Mouse (Mus musculus): ENCODE measurements at regions not wholly inside any gene's neighbourhood (a gene's known extent, or its start where the extent isn't known, plus 50 kb on each side); places are given as distances from the start of the nearest gene placed in this dataset.

- H3K4me1 ChIP-seq (replicated peaks; ENCODE audit: control insufficient read depth, insufficient read depth, low read length) = no peaks in the 10 kb centered on the region
- H3K9me3 ChIP-seq (ENCODE audit: control insufficient read depth, low read length) = no peaks in the 10 kb centered on the region
- no peaks in the 10 kb centered on the region for H3K36me3 ChIP-seq (ENCODE audit: control insufficient read depth, insufficient read depth, low read length)
- WGBS = 75% methylated on average over 2 of the region's 2 CpGs
- ATAC-seq (replicated peaks; ENCODE audit: low FRiP score) (no peak), DNase-seq (ENCODE audit: low spot score) (no peak)
- no peaks in the 10 kb centered on the region for H3K27me3 ChIP-seq (replicated peaks; ENCODE audit: control insufficient read depth, insufficient read depth, low read length)
- H3K9ac ChIP-seq (ENCODE audit: low read depth, low read length) = no peak overlapping the region
- H3K4me3 ChIP-seq (ENCODE audit: low read depth, low read length) = no peak overlapping the region
- no peak overlapping the region for H3K4me2 ChIP-seq
- no peak overlapping the region for H3K27ac ChIP-seq (ENCODE audit: low read depth, low read length)
Observed at GRCm38 (mm10) chr11:19679041-19679440, 245.1 kb upstream of the Spred2 start.

- 76% methylated on average over 5 of the region's 5 CpGs for WGBS
- DNase-seq (ENCODE audit: low spot score) = no peak
Observed at GRCm38 (mm10) chr11:19679669-19680068, 244.5 kb upstream of the Spred2 start.

GRCm38 (mm10) chr11:19701198-19701597, 223.0 kb upstream of the Spred2 start:
- WGBS = 47% methylated on average over 3 of the region's 3 CpGs
- DNase-seq (ENCODE audit: low spot score) (no peak), ATAC-seq (replicated peaks; ENCODE audit: low FRiP score) (no peak)
- no peak overlapping the region for H3K9ac ChIP-seq (ENCODE audit: low read depth, low read length)
- H3K4me2 ChIP-seq = no peak overlapping the region
- H3K4me1 ChIP-seq (replicated peaks; ENCODE audit: control insufficient read depth, insufficient read depth, low read length) = no peaks in the 10 kb centered on the region
- H3K36me3 ChIP-seq (ENCODE audit: control insufficient read depth, insufficient read depth, low read length) = no peaks in the 10 kb centered on the region
- no peak overlapping the region for H3K27ac ChIP-seq (ENCODE audit: low read depth, low read length)
- no peak overlapping the region for H3K4me3 ChIP-seq (ENCODE audit: low read depth, low read length)
- no peaks in the 10 kb centered on the region for H3K9me3 ChIP-seq (ENCODE audit: control insufficient read depth, low read length)
- no peaks in the 10 kb centered on the region for H3K27me3 ChIP-seq (replicated peaks; ENCODE audit: control insufficient read depth, insufficient read depth, low read length)

More at GRCm38 (mm10) chr11:19679669-19680068, 244.5 kb upstream of the Spred2 start:
- H3K27ac ChIP-seq (ENCODE audit: low read depth, low read length) = no peak overlapping the region
- no peaks in the 10 kb centered on the region for H3K9me3 ChIP-seq (ENCODE audit: control insufficient read depth, low read length)
- H3K36me3 ChIP-seq (ENCODE audit: control insufficient read depth, insufficient read depth, low read length) = no peaks in the 10 kb centered on the region
- H3K4me1 ChIP-seq (replicated peaks; ENCODE audit: control insufficient read depth, insufficient read depth, low read length) = no peaks in the 10 kb centered on the region
- H3K4me2 ChIP-seq = no peak overlapping the region
- no peaks in the 10 kb centered on the region for H3K27me3 ChIP-seq (replicated peaks; ENCODE audit: control insufficient read depth, insufficient read depth, low read length)
- no peak for ATAC-seq (replicated peaks; ENCODE audit: low FRiP score)
- H3K9ac ChIP-seq (ENCODE audit: low read depth, low read length) = no peak overlapping the region
- no peak overlapping the region for H3K4me3 ChIP-seq (ENCODE audit: low read depth, low read length)

- WGBS = 76% methylated on average over 6 of the region's 6 CpGs
- H3K9me3 ChIP-seq (ENCODE audit: control insufficient read depth, low read length) = no peaks in the 10 kb centered on the region
- H3K27ac ChIP-seq (ENCODE audit: low read depth, low read length) = no peak overlapping the region
- no peak overlapping the region for H3K4me3 ChIP-seq (ENCODE audit: low read depth, low read length)
- H3K36me3 ChIP-seq (ENCODE audit: control insufficient read depth, insufficient read depth, low read length) = no peaks in the 10 kb centered on the region
- H3K9ac ChIP-seq (ENCODE audit: low read depth, low read length) = no peak overlapping the region
- H3K4me2 ChIP-seq = no peak overlapping the region
- H3K4me1 ChIP-seq (replicated peaks; ENCODE audit: control insufficient read depth, insufficient read depth, low read length) = no peaks in the 10 kb centered on the region
- no peaks in the 10 kb centered on the region for H3K27me3 ChIP-seq (replicated peaks; ENCODE audit: control insufficient read depth, insufficient read depth, low read length)
- no peak for ATAC-seq (replicated peaks; ENCODE audit: low FRiP score)
- DNase-seq (ENCODE audit: low spot score) = no peak
Observed at GRCm38 (mm10) chr11:19708821-19709220, 215.4 kb upstream of the Spred2 start.

GRCm38 (mm10) chr11:19709337-19709736, 214.8 kb upstream of the Spred2 start:
- ATAC-seq (replicated peaks; ENCODE audit: low FRiP score) = no peak
- H3K4me3 ChIP-seq (ENCODE audit: low read depth, low read length) = no peak overlapping the region

GRCm38 (mm10) chr11:19713091-19713490, 211.1 kb upstream of the Spred2 start:
- Histone ChIP-seq H3K27ac (ENCODE audit: low read depth, low read length) (no peak overlapping the region), H3K9me3 (ENCODE audit: control insufficient read depth, low read length) (no peaks in the 10 kb centered on the region), H3K4me1 (replicated peaks; ENCODE audit: control insufficient read depth, insufficient read depth, low read length) (no peaks in the 10 kb centered on the region), H3K9ac (ENCODE audit: low read depth, low read length) (no peak overlapping the region), H3K4me3 (ENCODE audit: low read depth, low read length) (no peak overlapping the region), H3K36me3 (ENCODE audit: control insufficient read depth, insufficient read depth, low read length) (no peaks in the 10 kb centered on the region), H3K27me3 (replicated peaks; ENCODE audit: control insufficient read depth, insufficient read depth, low read length) (no peaks in the 10 kb centered on the region), H3K4me2 (no peak overlapping the region)
- 80% methylated on average over 8 of the region's 8 CpGs for WGBS
- DNase-seq (ENCODE audit: low spot score) (no peak), ATAC-seq (replicated peaks; ENCODE audit: low FRiP score) (no peak)

More at GRCm38 (mm10) chr11:19709337-19709736, 214.8 kb upstream of the Spred2 start:
- Histone ChIP-seq H3K36me3 (ENCODE audit: control insufficient read depth, insufficient read depth, low read length) (no peaks in the 10 kb centered on the region), H3K9ac (ENCODE audit: low read depth, low read length) (no peak overlapping the region), H3K27ac (ENCODE audit: low read depth, low read length) (no peak overlapping the region), H3K27me3 (replicated peaks; ENCODE audit: control insufficient read depth, insufficient read depth, low read length) (no peaks in the 10 kb centered on the region), H3K4me2 (no peak overlapping the region), H3K9me3 (ENCODE audit: control insufficient read depth, low read length) (no peaks in the 10 kb centered on the region), H3K4me1 (replicated peaks; ENCODE audit: control insufficient read depth, insufficient read depth, low read length) (no peaks in the 10 kb centered on the region)
- WGBS = 84% methylated on average over 8 of the region's 8 CpGs
- no peak for DNase-seq (ENCODE audit: low spot score)

- Histone ChIP-seq H3K27me3 (replicated peaks; ENCODE audit: control insufficient read depth, insufficient read depth, low read length) (no peaks in the 10 kb centered on the region), H3K4me2 (no peak overlapping the region), H3K4me3 (ENCODE audit: low read depth, low read length) (no peak overlapping the region), H3K9me3 (ENCODE audit: control insufficient read depth, low read length) (no peaks in the 10 kb centered on the region), H3K27ac (ENCODE audit: low read depth, low read length) (no peak overlapping the region), H3K9ac (ENCODE audit: low read depth, low read length) (no peak overlapping the region), H3K4me1 (replicated peaks; ENCODE audit: control insufficient read depth, insufficient read depth, low read length) (no peaks in the 10 kb centered on the region), H3K36me3 (ENCODE audit: control insufficient read depth, insufficient read depth, low read length) (no peaks in the 10 kb centered on the region)
- no peak for ATAC-seq (replicated peaks; ENCODE audit: low FRiP score)
- DNase-seq (ENCODE audit: low spot score) = no peak
- 74% methylated on average over 20 of the region's 20 CpGs for WGBS
Observed at GRCm38 (mm10) chr11:19713597-19713996, 210.6 kb upstream of the Spred2 start.

GRCm38 (mm10) chr11:19714211-19714610, 210.0 kb upstream of the Spred2 start:
- Histone ChIP-seq H3K4me1 (replicated peaks; ENCODE audit: control insufficient read depth, insufficient read depth, low read length) (no peaks in the 10 kb centered on the region), H3K4me3 (ENCODE audit: low read depth, low read length) (no peak overlapping the region), H3K27me3 (replicated peaks; ENCODE audit: control insufficient read depth, insufficient read depth, low read length) (no peaks in the 10 kb centered on the region), H3K9me3 (ENCODE audit: control insufficient read depth, low read length) (no peaks in the 10 kb centered on the region), H3K36me3 (ENCODE audit: control insufficient read depth, insufficient read depth, low read length) (no peaks in the 10 kb centered on the region), H3K27ac (ENCODE audit: low read depth, low read length) (no peak overlapping the region), H3K4me2 (no peak overlapping the region), H3K9ac (ENCODE audit: low read depth, low read length) (no peak overlapping the region)
- ATAC-seq (replicated peaks; ENCODE audit: low FRiP score) = no peak
- no peak for DNase-seq (ENCODE audit: low spot score)
- 40% methylated on average over 5 of the region's 5 CpGs for WGBS

GRCm38 (mm10) chr11:19714888-19715595, 209.1 kb upstream of the Spred2 start:
- no peak overlapping the region; the same call in 1 of the 2 replicates for H3K27ac ChIP-seq (ENCODE audit: low read depth, low read length)
- 32% methylated on average over 8 of the region's 8 CpGs for WGBS
- no peak for DNase-seq (ENCODE audit: low spot score)
- no peaks in the 10 kb centered on the region for H3K36me3 ChIP-seq (ENCODE audit: control insufficient read depth, insufficient read depth, low read length)
- H3K27me3 ChIP-seq (replicated peaks; ENCODE audit: control insufficient read depth, insufficient read depth, low read length) = no peaks in the 10 kb centered on the region
- no peaks in the 10 kb centered on the region for H3K4me1 ChIP-seq (replicated peaks; ENCODE audit: control insufficient read depth, insufficient read depth, low read length)
- H3K9ac ChIP-seq (ENCODE audit: low read depth, low read length) = no peak overlapping the region
- H3K9me3 ChIP-seq (ENCODE audit: control insufficient read depth, low read length) = no peaks in the 10 kb centered on the region
- ATAC-seq (replicated peaks; ENCODE audit: low FRiP score) = peak; percentile 58; the same call in 1 of the 2 replicates
- H3K4me2 ChIP-seq = no peak overlapping the region
- H3K4me3 ChIP-seq (ENCODE audit: low read depth, low read length) = no peak overlapping the region

Measured in liver, embryonic 11.5 days (tissue).